8 mouse cellular contexts compared by ENCODE assay signal in genomic region chr12:65075733-65076310, GRCm38 (mm10). TPM values are rescaled to one million over a fixed set of nuclear protein-coding genes. Genes with fewer than 3 reads are reported as not detected.
A peak's percentile ranks its signal among the peaks of the same experiment; 100 is the strongest.
DNase-seq lines count a peak whose midpoint lies in the region; ATAC-seq and TF ChIP-seq lines count a peak whose summit lies in the region.

No protein-coding gene starts in this region.

- no peak for TF ChIP-seq EP300 in heart, postnatal 0 days (IDR thresholded peaks at IDR 0.05; ENCODE audit: low read depth)
- no peak for TF ChIP-seq EP300 in ES-Bruce4 (IDR thresholded peaks at IDR 0.05; ENCODE audit: insufficient read depth, low read depth, low read length)

- H3K9me3 ChIP-seq in heart, postnatal 0 days (replicated peaks; ENCODE audit: control insufficient read depth, low read length) = no peaks in the 10 kb centered on the region
- H3K9me3 ChIP-seq in ES-Bruce4 (replicated peaks; ENCODE audit: control insufficient read depth, insufficient read depth, low read length, poor library complexity, severe bottlenecking) = no peaks in the 10 kb centered on the region
- no peaks in the 10 kb centered on the region for H3K9me3 ChIP-seq in embryonic facial prominence, embryonic 10.5 days
- no peaks in the 10 kb centered on the region for H3K9me3 ChIP-seq in intestine, embryonic 16.5 days (ENCODE audit: control insufficient read depth, low read length)
- H3K9me3 ChIP-seq in neural tube, embryonic 12.5 days = no peaks in the 10 kb centered on the region

- no peak for TF ChIP-seq CTCF in heart, postnatal 0 days (IDR thresholded peaks at IDR 0.05; ENCODE audit: low read depth)
- no peak for TF ChIP-seq CTCF in ES-Bruce4 (IDR thresholded peaks at IDR 0.05; ENCODE audit: low read depth, low read length)

- 0% methylated on average over 41 of the region's 41 CpGs for WGBS in heart, postnatal 0 days
- under 1% methylated on average over 41 of the region's 41 CpGs for WGBS in embryonic facial prominence, embryonic 10.5 days
- WGBS in intestine, embryonic 16.5 days = 0% methylated on average over 41 of the region's 41 CpGs
- WGBS in neural tube, embryonic 12.5 days = under 1% methylated on average over 41 of the region's 41 CpGs

- H3K4me3 ChIP-seq in heart, postnatal 0 days (ENCODE audit: low read depth, low read length) = peak overlapping the region; percentile 96
- H3K4me3 ChIP-seq in ES-Bruce4 (ENCODE audit: low read depth, low read length) = peak overlapping the region; percentile 86
- peak overlapping the region; percentile 93 for H3K4me3 ChIP-seq in embryonic facial prominence, embryonic 10.5 days
- peak overlapping the region; percentile 95 for H3K4me3 ChIP-seq in intestine, embryonic 16.5 days (ENCODE audit: low read length)
- H3K4me3 ChIP-seq in neural tube, embryonic 12.5 days = peak overlapping the region; percentile 91

- H3K9ac ChIP-seq in heart, postnatal 0 days (replicated peaks; ENCODE audit: low read depth, low read length) = peak overlapping the region; percentile 86
- H3K9ac ChIP-seq in ES-Bruce4 (ENCODE audit: low read depth, poor library complexity, severe bottlenecking) = peak overlapping the region; percentile 93
- H3K9ac ChIP-seq in intestine, embryonic 16.5 days (ENCODE audit: low read depth, low read length) = peak overlapping the region; percentile 86
- H3K9ac ChIP-seq in neural tube, embryonic 12.5 days = peak overlapping the region; percentile 87

- no peak for TF ChIP-seq POLR2A in ES-Bruce4 (IDR thresholded peaks at IDR 0.05; ENCODE audit: insufficient read depth, low read length)

- no peak for DNase-seq in heart, postnatal 0 days (ENCODE audit: low spot score)
- DNase-seq in heart, adult 8-10 months (ENCODE audit: low spot score) = no peak
- no peak for DNase-seq in embryonic facial prominence, embryonic 10.5 days (ENCODE audit: low spot score)
- no peak for DNase-seq in ovary, adult 18-20 months (ENCODE audit: low spot score)
- no peak for DNase-seq in adrenal gland, postnatal 25 days

- no peaks in the 10 kb centered on the region for H3K27me3 ChIP-seq in heart, postnatal 0 days (ENCODE audit: control insufficient read depth, insufficient read depth, low read length)
- no peaks in the 10 kb centered on the region for H3K27me3 ChIP-seq in ES-Bruce4 (ENCODE audit: control insufficient read depth, insufficient read depth, low read length, poor library complexity, severe bottlenecking)
- no peaks in the 10 kb centered on the region for H3K27me3 ChIP-seq in embryonic facial prominence, embryonic 10.5 days (replicated peaks; ENCODE audit: low read depth, poor library complexity, severe bottlenecking)
- no peaks in the 10 kb centered on the region for H3K27me3 ChIP-seq in intestine, embryonic 16.5 days (replicated peaks; ENCODE audit: control insufficient read depth, insufficient read depth, low read length)
- no peaks in the 10 kb centered on the region for H3K27me3 ChIP-seq in neural tube, embryonic 12.5 days (replicated peaks)

- ATAC-seq in heart, postnatal 0 days (ENCODE audit: insufficient read depth, low read depth) = no peak
- ATAC-seq in intestine, embryonic 16.5 days = peak; percentile 10
- 0 out of 2 replicates have a peak, but pooled peaks have one; percentile 0 for ATAC-seq in neural tube, embryonic 12.5 days (ENCODE audit: low FRiP score, low read depth)

- peak overlapping the region; percentile 74 for H3K27ac ChIP-seq in heart, postnatal 0 days (ENCODE audit: low read depth)
- no peak overlapping the region for H3K27ac ChIP-seq in ES-Bruce4 (ENCODE audit: insufficient read depth, low read length)
- peak overlapping the region; percentile 91 for H3K27ac ChIP-seq in embryonic facial prominence, embryonic 10.5 days (replicated peaks)
- peak overlapping the region; percentile 72 for H3K27ac ChIP-seq in intestine, embryonic 16.5 days (ENCODE audit: low read length)
- peak overlapping the region; percentile 81 for H3K27ac ChIP-seq in neural tube, embryonic 12.5 days

- H3K4me2 ChIP-seq in heart, postnatal 0 days (ENCODE audit: low read depth, low read length) = peak overlapping the region; percentile 97
- peak overlapping the region; percentile 85 for H3K4me2 ChIP-seq in intestine, embryonic 16.5 days (ENCODE audit: low read depth, low read length)
- H3K4me2 ChIP-seq in neural tube, embryonic 12.5 days (replicated peaks) = peak overlapping the region; percentile 79

- H3K4me1 ChIP-seq in heart, postnatal 0 days (ENCODE audit: control insufficient read depth, insufficient read depth) = peaks cover 16% of the 10 kb centered on the region
- no peaks in the 10 kb centered on the region for H3K4me1 ChIP-seq in ES-Bruce4 (ENCODE audit: control insufficient read depth, insufficient read depth, low read length)
- H3K4me1 ChIP-seq in embryonic facial prominence, embryonic 10.5 days = peaks cover 27% of the 10 kb centered on the region
- H3K4me1 ChIP-seq in intestine, embryonic 16.5 days (ENCODE audit: control insufficient read depth, insufficient read depth, low read length) = peaks cover 12% of the 10 kb centered on the region
- H3K4me1 ChIP-seq in neural tube, embryonic 12.5 days = peaks cover 20% of the 10 kb centered on the region

- H3K36me3 ChIP-seq in heart, postnatal 0 days (replicated peaks; ENCODE audit: control insufficient read depth, insufficient read depth, low read length) = no peaks in the 10 kb centered on the region; the same call in 1 of the 2 replicates
- H3K36me3 ChIP-seq in ES-Bruce4 (ENCODE audit: control insufficient read depth, insufficient read depth, low read length, poor library complexity, severe bottlenecking) = peaks cover 18% of the 10 kb centered on the region
- peaks cover 41% of the 10 kb centered on the region for H3K36me3 ChIP-seq in embryonic facial prominence, embryonic 10.5 days (replicated peaks)
- no peaks in the 10 kb centered on the region for H3K36me3 ChIP-seq in intestine, embryonic 16.5 days (ENCODE audit: control insufficient read depth, insufficient read depth, low read length)
- H3K36me3 ChIP-seq in neural tube, embryonic 12.5 days = peaks cover 6% of the 10 kb centered on the region

RNA-seq across cellular contexts. Expression of gene Fancm, which starts 0.4 kb away (rescaled TPM):
- total RNA-seq in heart, postnatal 0 days (2014; rRNA removed; ENCODE audit: low replicate concordance) = 4.6 and 7.6 TPM in 2 replicates
- 4.5 and 5.0 TPM in 2 replicates for polyA plus RNA-seq in heart, postnatal 0 days (2015; fragmentation: Nextera tagmentation; extraction: Ambion mirVana)
- total RNA-seq in heart, adult 8-10 months (2022) = 1 to 10 TPM; 3.4 to 4.2 (median 4.0) TPM
- 56.1 and 59.7 TPM in 2 replicates for polyA plus RNA-seq in ES-Bruce4 (2011; ENCODE audit: insufficient read depth, insufficient read length, low read depth, missing spikeins)
- 13.4 and 15.7 TPM in 2 replicates for polyA plus RNA-seq in embryonic facial prominence, embryonic 10.5 days (2016; fragmentation: Nextera tagmentation; extraction: Ambion mirVana)
- polyA plus RNA-seq in intestine, embryonic 16.5 days (2015; fragmentation: Nextera tagmentation; extraction: Ambion mirVana) = 4.2 and 4.4 TPM in 2 replicates
- 12.1 and 15.8 TPM in 2 replicates for polyA plus RNA-seq in neural tube, embryonic 12.5 days (2016; fragmentation: Nextera tagmentation; extraction: Ambion mirVana)
- total RNA-seq in adrenal gland, postnatal 25 days (2021) = 14.5 and 17.6 TPM in 2 replicates

RNA-seq across cellular contexts. Expression of gene Fkbp3, which starts 2.0 kb away (rescaled TPM):
- 200 and 520 TPM in 2 replicates for total RNA-seq in heart, postnatal 0 days (2014; rRNA removed; ENCODE audit: low replicate concordance)
- polyA plus RNA-seq in heart, postnatal 0 days (2015; fragmentation: Nextera tagmentation; extraction: Ambion mirVana) = 604 and 668 TPM in 2 replicates
- 100 to 1,000 TPM; 246 to 282 (median 260) TPM for total RNA-seq in heart, adult 8-10 months (2022)
- polyA plus RNA-seq in ES-Bruce4 (2011; ENCODE audit: insufficient read depth, insufficient read length, low read depth, missing spikeins) = 918 and 983 TPM in 2 replicates
- 672 and 700 TPM in 2 replicates for polyA plus RNA-seq in embryonic facial prominence, embryonic 10.5 days (2016; fragmentation: Nextera tagmentation; extraction: Ambion mirVana)
- 262 and 301 TPM in 2 replicates for polyA plus RNA-seq in intestine, embryonic 16.5 days (2015; fragmentation: Nextera tagmentation; extraction: Ambion mirVana)
- polyA plus RNA-seq in neural tube, embryonic 12.5 days (2016; fragmentation: Nextera tagmentation; extraction: Ambion mirVana) = 516 and 548 TPM in 2 replicates
- total RNA-seq in adrenal gland, postnatal 25 days (2021) = 113 and 117 TPM in 2 replicates

RNA-seq across cellular contexts. Expression of gene Prpf39, which starts 39.7 kb away (rescaled TPM):
- total RNA-seq in heart, postnatal 0 days (2014; rRNA removed; ENCODE audit: low replicate concordance) = 19.4 and 20.8 TPM in 2 replicates
- polyA plus RNA-seq in heart, postnatal 0 days (2015; fragmentation: Nextera tagmentation; extraction: Ambion mirVana) = 18.1 and 20.0 TPM in 2 replicates
- total RNA-seq in heart, adult 8-10 months (2022) = 10 to 100 TPM; 10.7 to 13.4 (median 11.9) TPM
- polyA plus RNA-seq in ES-Bruce4 (2011; ENCODE audit: insufficient read depth, insufficient read length, low read depth, missing spikeins) = 126 and 135 TPM in 2 replicates
- polyA plus RNA-seq in embryonic facial prominence, embryonic 10.5 days (2016; fragmentation: Nextera tagmentation; extraction: Ambion mirVana) = 66.9 and 67.5 TPM in 2 replicates
- 33.4 and 37.5 TPM in 2 replicates for polyA plus RNA-seq in intestine, embryonic 16.5 days (2015; fragmentation: Nextera tagmentation; extraction: Ambion mirVana)
- polyA plus RNA-seq in neural tube, embryonic 12.5 days (2016; fragmentation: Nextera tagmentation; extraction: Ambion mirVana) = 55.4 and 56.6 TPM in 2 replicates
- total RNA-seq in adrenal gland, postnatal 25 days (2021) = 48.9 and 49.2 TPM in 2 replicates
